Mouse (Mus musculus) gastrocnemius, adult 8-10 months (tissue): ENCODE measurements around the gene Hif3a. TPM values are rescaled to one million over a fixed set of nuclear protein-coding genes. Genes with fewer than 3 reads are reported as not detected.

Experiments used
- DNase-seq, 2 experiments: peaks; one replicate each; pipeline ENCODE4 v3.0.0; 2022; ENCODE audit warnings: low spot score in 2 of 2
- total RNA-seq, 4 experiments: library from RNA; stranded (reverse); gene quantifications; 2 replicates each; pipeline ENCODE4 v1.2.4; 2022

Gene Hif3a
- total RNA-seq, 4 experiments from 2014 or later, result 0.75 to 1.7 (median 1.00) TPM

GRCm38 (mm10) chr7:16992451-16992807 lies 69.8 kb downstream of the Hif3a start, which contains the start of gene Ccdc8:
Gene Ccdc8, plus strand, starts transcription at chr7:16992708.
- DNase-seq, result no peak

GRCm38 (mm10) chr7:16991681-16992450 lies 70.4 kb downstream of the Hif3a start:
- DNase-seq, result no peak

GRCm38 (mm10) chr7:16990006-16990744 lies 72.1 kb downstream of the Hif3a start:
- no peak for DNase-seq

GRCm38 (mm10) chr7:16988405-16988804 lies 73.8 kb downstream of the Hif3a start:
- no peak for DNase-seq

- DNase-seq, result no peak
These were observed 74.6 kb downstream of the Hif3a start for GRCm38 (mm10) chr7:16987541-16988149.

GRCm38 (mm10) chr7:16982859-16983568 lies 79.2 kb downstream of the Hif3a start, which contains the start of gene Gm42372:
Gene Gm42372, plus strand, starts transcription at chr7:16983086.
- no peak for DNase-seq

Other genes starting within 250 kb of the Hif3a start
- gene Strn4, start 246.5 kb downstream of the Hif3a start, total RNA-seq, result 10 to 100 TPM; 11.0 to 15.6 (median 14.0) TPM
- gene Fkrp, start 245.7 kb downstream of the Hif3a start, total RNA-seq, result 10 to 100 TPM; 55.5 to 67.9 (median 62.9) TPM
- gene Prkd2, start 219.5 kb downstream of the Hif3a start, total RNA-seq, result 1 to 10 TPM; 2.5 to 4.1 (median 3.4) TPM
- gene Dact3, start 187.1 kb downstream of the Hif3a start, total RNA-seq, result 1 to 10 TPM in 2 of 4 experiments, under 1 TPM in 2; 0.87 to 1.4 (median 1.1) TPM
- gene Gng8, start 170.6 kb downstream of the Hif3a start, total RNA-seq, result under 1 TPM in 1 of 4 experiments, not detected in 3; 0.36 TPM
- gene Ptgir, start 155.9 kb downstream of the Hif3a start, total RNA-seq, result under 1 TPM; 0.62 to 0.97 (median 0.93) TPM
- 100 to 1,000 TPM; 386 to 534 (median 424) TPM for gene Calm3, start 138.3 kb downstream of the Hif3a start, total RNA-seq
- gene Pnmal2, start 117.7 kb downstream of the Hif3a start, total RNA-seq, result under 1 TPM; 0.24 to 0.76 (median 0.41) TPM
- gene Pnmal1, start 102.7 kb downstream of the Hif3a start, total RNA-seq, result under 1 TPM in 1 of 4 experiments, not detected in 3; 0.07 TPM
- not detected for gene Gm42372, start 79.3 kb downstream of the Hif3a start, total RNA-seq
- under 1 TPM; 0.60 to 0.94 (median 0.76) TPM for gene Ccdc8, start 69.7 kb downstream of the Hif3a start, total RNA-seq
- 10 to 100 TPM; 53.5 to 62.3 (median 60.6) TPM for gene Ppp5c, start 34.5 kb downstream of the Hif3a start, total RNA-seq
- under 1 TPM in 2 of 4 experiments, not detected in 2; 0.09 to 0.15 TPM for gene Psg16, start 11.6 kb upstream of the Hif3a start, total RNA-seq
- gene Ceacam3, start 87.9 kb upstream of the Hif3a start, total RNA-seq, result not detected
- not detected for gene Psg29, start 141.1 kb upstream of the Hif3a start, total RNA-seq